Comparison of ENCODE assay signal across 16 mouse cellular contexts in the genomic region with DNA sequence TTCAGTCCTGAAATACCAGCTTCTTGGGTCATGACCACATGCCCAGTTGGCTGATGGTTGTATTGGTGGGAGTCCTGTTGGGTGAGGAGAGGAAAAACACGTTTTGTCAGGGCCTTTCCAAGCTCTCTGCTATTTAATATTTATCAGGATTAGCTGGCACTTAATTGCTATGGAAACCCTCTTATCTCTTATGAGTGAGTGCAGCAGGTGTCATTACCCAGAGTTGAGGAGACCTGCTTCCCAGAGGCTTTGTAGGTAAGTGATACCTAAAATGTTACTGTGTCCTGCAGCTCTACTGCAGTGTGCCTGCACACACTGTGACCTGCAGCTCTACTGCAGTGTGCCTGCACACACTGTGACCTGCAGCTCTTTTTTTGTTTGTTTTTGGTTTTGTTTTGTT.
"Had no signal": no experiment of that assay in that cellular context is flagged by ENCODE, and none has a peak within 500 bp of the region (broad histone marks: within the 10 kb centered on the region; RNA-seq: fewer than 3 reads in every experiment).

No protein-coding gene starts in this region.

- H3K4me1 ChIP-seq: kidney, embryonic 15.5 days had no signal

- ATAC-seq: inflammation-experienced regulatory T-cells, adult 6 months; liver, embryonic 12.5 days had no signal

- H3K4me3 ChIP-seq: kidney, embryonic 15.5 days; limb, embryonic 12.5 days; limb, embryonic 15.5 days; liver, embryonic 12.5 days; midbrain, embryonic 12.5 days had no signal

- H3K27ac ChIP-seq: kidney, embryonic 15.5 days; limb, embryonic 12.5 days; limb, embryonic 15.5 days; liver, embryonic 12.5 days; midbrain, embryonic 12.5 days had no signal

- DNase-seq: kidney, adult 2 months; kidney, postnatal 10 days; kidney, postnatal 4 days; left cerebral cortex, postnatal 4 days; lung, adult 2 months; lung, postnatal 14 days; lung, postnatal 4 days; thymus, adult 2 months; thymus, postnatal 14 days; thymus, postnatal 4 days had no signal

- H3K36me3 ChIP-seq: kidney, embryonic 15.5 days; limb, embryonic 12.5 days; limb, embryonic 15.5 days; liver, embryonic 12.5 days; midbrain, embryonic 12.5 days had no signal

- H3K27me3 ChIP-seq: kidney, embryonic 15.5 days; limb, embryonic 12.5 days; limb, embryonic 15.5 days; liver, embryonic 12.5 days; midbrain, embryonic 12.5 days had no signal

- H3K9ac ChIP-seq: kidney, embryonic 15.5 days; limb, embryonic 12.5 days; limb, embryonic 15.5 days; liver, embryonic 12.5 days; midbrain, embryonic 12.5 days had no signal

- H3K4me2 ChIP-seq: kidney, embryonic 15.5 days; limb, embryonic 12.5 days; limb, embryonic 15.5 days; liver, embryonic 12.5 days; midbrain, embryonic 12.5 days had no signal

- H3K9me3 ChIP-seq: kidney, embryonic 15.5 days; limb, embryonic 12.5 days; limb, embryonic 15.5 days; liver, embryonic 12.5 days; midbrain, embryonic 12.5 days had no signal
